Mouse (Mus musculus) thymus, adult 2 months (tissue): ENCODE measurements around the gene Armc2. TPM values are rescaled to one million over a fixed set of nuclear protein-coding genes. Genes with fewer than 3 reads are reported as not detected.

Source experiments
- DNase-seq: peaks from one replicate; pipeline ENCODE4 v3.0.0; 2021
- H3K27ac ChIP-seq: fragments of 200-500 bp; 2 replicates; pipeline ENCODE4 v1.5.1; 2012; ENCODE audit warnings: low read length, control low read depth; ENCODE audit not compliant: control insufficient read depth, insufficient read depth
- H3K27me3 ChIP-seq: fragments of 200-500 bp; 2 replicates; pipeline ENCODE4 v1.6.1; 2012; ENCODE audit warnings: mild to moderate bottlenecking, low read length, moderate library complexity, mixed read lengths; ENCODE audit not compliant: control insufficient read depth, insufficient read depth
- H3K36me3 ChIP-seq: fragments of 200-500 bp; 2 replicates; pipeline ENCODE4 v1.6.1; 2012; ENCODE audit warnings: mild to moderate bottlenecking, low read length, moderate library complexity; ENCODE audit not compliant: control insufficient read depth, insufficient read depth
- H3K4me1 ChIP-seq: fragments of 200-500 bp; replicated peaks from 2 replicates; pipeline ENCODE4 v1.6.1; 2012; ENCODE audit warnings: low read length; ENCODE audit not compliant: control insufficient read depth, insufficient read depth
- H3K4me3 ChIP-seq: fragments of 200-500 bp; 2 replicates; pipeline ENCODE4 v1.5.1; 2012; ENCODE audit warnings: mild to moderate bottlenecking, low read length, control low read depth, moderate library complexity; ENCODE audit not compliant: control insufficient read depth, insufficient read depth
- CTCF ChIP-seq: fragments of 200-500 bp; IDR thresholded peaks from 2 replicates; pipeline ENCODE4 v1.5.1; 2012; ENCODE audit warnings: mild to moderate bottlenecking, control low read depth, low read length, moderate library complexity, borderline replicate concordance; ENCODE audit not compliant: control insufficient read depth, poor library complexity, insufficient read depth; ENCODE audit errors: extremely low read depth
- POLR2A ChIP-seq: fragments of 200-500 bp; IDR thresholded peaks from 2 replicates; pipeline ENCODE4 v1.6.1; 2012; ENCODE audit warnings: mild to moderate bottlenecking, low read length, control low read depth, moderate library complexity; ENCODE audit not compliant: control insufficient read depth, poor library complexity, insufficient read depth; ENCODE audit errors: extremely low read depth
- WGBS: fragments of 180-500 bp; shearing (Covaris S2); methylation state at CpG from one replicate; pipeline ENCODE4 v1.1.7; 2018; 5-methylcytosine and 5-hydroxymethylcytosine counted together
- polyA plus RNA-seq: library from polyadenylated mRNA; depleted of rRNA; stranded (reverse); fragments of >200 nt; gene quantifications from 2 replicates; pipeline ENCODE4 v1.2.3, GENCODE M21; 2012

Gene Armc2
- polyA plus RNA-seq, 1 experiment: 0.46 TPM

GRCm38 (mm10) chr10:41880777-41881176 is 137.5 kb downstream of the Armc2 start:
- TF ChIP-seq CTCF: no peak
- no peak for TF ChIP-seq POLR2A
- Histone ChIP-seq H3K4me3 (no peak overlapping the region), H3K27me3 (no peaks in the 10 kb centered on the region), H3K4me1 (peaks cover 23% of the 10 kb centered on the region), H3K36me3 (no peaks in the 10 kb centered on the region), H3K27ac (no peak overlapping the region)
- peak; percentile 61 for DNase-seq
- WGBS: 0% methylated on average over 1 of the region's 1 CpGs

DNA sequence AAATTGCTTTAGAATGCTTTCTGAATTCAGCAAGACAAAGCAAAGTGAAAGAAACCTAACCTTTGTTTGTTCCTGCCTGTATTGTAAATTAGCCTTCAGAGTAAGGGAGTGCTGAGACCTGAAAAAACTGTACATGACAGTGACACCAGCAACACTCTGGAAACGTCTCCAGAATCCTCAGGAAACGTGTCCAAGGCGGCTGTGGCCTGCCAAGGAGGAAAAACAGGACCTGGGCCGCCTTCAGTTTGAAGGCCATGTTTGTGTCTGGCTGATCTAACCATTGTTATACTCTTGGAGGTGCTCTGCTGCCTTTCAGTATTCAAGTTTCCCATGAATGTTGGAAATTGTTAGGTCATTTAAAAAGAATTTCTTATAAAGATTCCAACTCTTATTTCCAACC is 138.0 kb downstream of the Armc2 start:
- TF ChIP-seq POLR2A (no peak), CTCF (no peak)
- H3K27ac ChIP-seq: peak overlapping the region; percentile 90
- no peaks in the 10 kb centered on the region for H3K36me3 ChIP-seq
- 84% methylated on average over 4 of the region's 4 CpGs for WGBS
- H3K4me3 ChIP-seq: no peak overlapping the region
- H3K27me3 ChIP-seq: no peaks in the 10 kb centered on the region
- no peak for DNase-seq
- peaks cover 23% of the 10 kb centered on the region for H3K4me1 ChIP-seq

DNA sequence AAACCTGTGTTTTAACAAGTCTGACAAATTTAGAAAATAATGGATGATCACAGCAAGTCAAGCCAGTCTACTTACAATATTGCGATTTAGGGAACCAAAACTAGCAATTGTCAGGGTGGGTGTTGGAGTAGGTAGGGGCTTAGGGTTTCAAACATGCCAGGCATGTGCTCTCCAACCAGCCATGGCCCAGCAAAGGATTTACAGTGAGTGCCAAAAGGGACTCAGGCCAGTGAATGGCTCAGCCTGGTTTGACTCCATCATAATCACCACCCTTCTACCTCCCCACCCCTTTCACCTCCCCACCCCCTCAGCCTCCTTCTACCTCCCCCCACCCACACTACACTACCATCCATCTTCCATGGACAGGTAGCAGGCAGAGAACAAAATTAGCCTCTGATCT is 138.6 kb downstream of the Armc2 start:
- Histone ChIP-seq H3K36me3 (no peaks in the 10 kb centered on the region), H3K4me1 (peaks cover 23% of the 10 kb centered on the region), H3K27me3 (no peaks in the 10 kb centered on the region), H3K27ac (peak overlapping the region; percentile 57; the same call in 1 of the 2 replicates), H3K4me3 (no peak overlapping the region)
- no peak for DNase-seq
- no peak for TF ChIP-seq POLR2A
- TF ChIP-seq CTCF: no peak
- 97% methylated on average over 1 of the region's 1 CpGs for WGBS

DNA sequence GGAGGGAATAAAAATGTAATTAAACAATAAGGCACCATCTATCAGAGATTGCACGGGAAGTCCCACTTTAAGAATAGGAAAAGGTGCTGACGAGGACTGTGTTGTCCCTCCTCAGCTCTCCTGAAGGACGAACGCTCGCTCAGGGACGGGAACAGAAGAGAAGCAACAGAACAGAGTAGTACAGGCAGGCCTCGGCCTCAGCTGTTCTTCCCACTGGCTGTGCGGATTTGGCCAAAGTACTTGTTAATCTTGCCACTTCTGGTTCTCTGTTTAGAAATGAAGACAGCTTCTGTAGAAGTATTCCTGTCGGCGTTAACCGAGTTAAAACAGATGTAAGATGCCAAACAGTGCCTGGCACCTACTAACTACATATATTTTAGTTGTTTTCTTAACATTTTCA is 139.9 kb downstream of the Armc2 start:
- Histone ChIP-seq H3K36me3 (no peaks in the 10 kb centered on the region), H3K27me3 (no peaks in the 10 kb centered on the region), H3K27ac (no peak overlapping the region), H3K4me1 (peaks cover 18% of the 10 kb centered on the region), H3K4me3 (no peak overlapping the region)
- TF ChIP-seq POLR2A (no peak), CTCF (no peak)
- 94% methylated on average over 11 of the region's 11 CpGs for WGBS
- no peak for DNase-seq

- Histone ChIP-seq H3K4me3 (no peak overlapping the region), H3K27ac (no peak overlapping the region), H3K36me3 (no peaks in the 10 kb centered on the region), H3K27me3 (no peaks in the 10 kb centered on the region), H3K4me1 (peaks cover 8% of the 10 kb centered on the region)
- no peak for DNase-seq
- TF ChIP-seq POLR2A (no peak), CTCF (no peak)
These were observed 142.6 kb downstream of the Armc2 start for GRCm38 (mm10) chr10:41875624-41876023.

GRCm38 (mm10) chr10:41871564-41871963 is 146.7 kb downstream of the Armc2 start:
- 100% methylated on average over 2 of the region's 2 CpGs for WGBS
- DNase-seq: no peak
- Histone ChIP-seq H3K36me3 (no peaks in the 10 kb centered on the region), H3K27me3 (no peaks in the 10 kb centered on the region), H3K4me1 (peaks cover 9% of the 10 kb centered on the region), H3K27ac (no peak overlapping the region), H3K4me3 (no peak overlapping the region)
- TF ChIP-seq CTCF: no peak
- no peak for TF ChIP-seq POLR2A

- Histone ChIP-seq H3K36me3 (no peaks in the 10 kb centered on the region), H3K4me1 (peaks cover 9% of the 10 kb centered on the region), H3K4me3 (no peak overlapping the region), H3K27ac (no peak overlapping the region), H3K27me3 (no peaks in the 10 kb centered on the region)
- no peak for DNase-seq
- TF ChIP-seq POLR2A (no peak), CTCF (no peak)
- 19% methylated on average over 2 of the region's 2 CpGs for WGBS
These were observed 148.1 kb downstream of the Armc2 start for GRCm38 (mm10) chr10:41870101-41870500.
